Mouse (Mus musculus) stomach, embryonic 15.5 days (tissue): ENCODE results near the gene Ackr1. TPM values are rescaled to one million over a fixed set of nuclear protein-coding genes. Genes with fewer than 3 reads are reported as not detected.
"Not testable (repeated sequence)": the region's sequence is repeated elsewhere in the genome, so short reads cannot be mapped to it uniquely, and the experiment has no call there.

Experiments
- ATAC-seq: fragments of 200-750 bp; cut with Nextera tagmentation; 2 replicates; pipeline ENCODE4 v1.8.0; 2017; ENCODE audit warnings: low read depth, moderate number of reproducible peaks, moderate TSS enrichment; ENCODE audit not compliant: insufficient read depth, low FRiP score
- H3K27ac ChIP-seq: fragments of 300-500 bp; sonication (generic); 2 replicates; pipeline ENCODE4 v1.5.1; 2015; ENCODE audit warnings: mild to moderate bottlenecking, inconsistent platforms
- H3K27me3 ChIP-seq: fragments of 300-500 bp; sonication (generic); replicated peaks from 2 replicates; pipeline ENCODE4 v1.6.1; 2015; ENCODE audit warnings: inconsistent platforms
- H3K36me3 ChIP-seq: fragments of 300-500 bp; sonication (generic); 2 replicates; pipeline ENCODE4 v1.6.1; 2015; ENCODE audit warnings: inconsistent platforms
- H3K4me1 ChIP-seq: fragments of 300-500 bp; sonication (generic); 2 replicates; pipeline ENCODE4 v1.6.1; 2015; ENCODE audit warnings: inconsistent platforms
- H3K4me2 ChIP-seq: fragments of 300-500 bp; sonication (generic); 2 replicates; pipeline ENCODE4 v1.6.1; 2015; ENCODE audit warnings: mild to moderate bottlenecking, inconsistent platforms
- H3K4me3 ChIP-seq: fragments of 300-500 bp; sonication (generic); replicated peaks from 2 replicates; pipeline ENCODE4 v1.5.1; 2015; ENCODE audit warnings: inconsistent platforms
- H3K9ac ChIP-seq: fragments of 300-500 bp; sonication (generic); 2 replicates; pipeline ENCODE4 v1.6.1; 2015; ENCODE audit warnings: inconsistent platforms
- H3K9me3 ChIP-seq: fragments of 300-500 bp; sonication (generic); 2 replicates; pipeline ENCODE4 v1.6.1; 2016; ENCODE audit warnings: inconsistent platforms
- WGBS: fragments of 180-500 bp; shearing (Covaris S2); methylation state at CpG from one replicate; pipeline ENCODE4 v1.1.7; 2015; 5-methylcytosine and 5-hydroxymethylcytosine counted together
- polyA plus RNA-seq: library from polyadenylated mRNA; unstranded; fragments of >200 nt; fragmentation: Nextera tagmentation; extraction: Ambion mirVana; gene quantifications from 2 replicates; pipeline ENCODE4 v1.2.1, GENCODE M21; 2015

Ackr1 gene
- polyA plus RNA-seq, 1 experiment from 2014 or later: 7.4 TPM

DNA sequence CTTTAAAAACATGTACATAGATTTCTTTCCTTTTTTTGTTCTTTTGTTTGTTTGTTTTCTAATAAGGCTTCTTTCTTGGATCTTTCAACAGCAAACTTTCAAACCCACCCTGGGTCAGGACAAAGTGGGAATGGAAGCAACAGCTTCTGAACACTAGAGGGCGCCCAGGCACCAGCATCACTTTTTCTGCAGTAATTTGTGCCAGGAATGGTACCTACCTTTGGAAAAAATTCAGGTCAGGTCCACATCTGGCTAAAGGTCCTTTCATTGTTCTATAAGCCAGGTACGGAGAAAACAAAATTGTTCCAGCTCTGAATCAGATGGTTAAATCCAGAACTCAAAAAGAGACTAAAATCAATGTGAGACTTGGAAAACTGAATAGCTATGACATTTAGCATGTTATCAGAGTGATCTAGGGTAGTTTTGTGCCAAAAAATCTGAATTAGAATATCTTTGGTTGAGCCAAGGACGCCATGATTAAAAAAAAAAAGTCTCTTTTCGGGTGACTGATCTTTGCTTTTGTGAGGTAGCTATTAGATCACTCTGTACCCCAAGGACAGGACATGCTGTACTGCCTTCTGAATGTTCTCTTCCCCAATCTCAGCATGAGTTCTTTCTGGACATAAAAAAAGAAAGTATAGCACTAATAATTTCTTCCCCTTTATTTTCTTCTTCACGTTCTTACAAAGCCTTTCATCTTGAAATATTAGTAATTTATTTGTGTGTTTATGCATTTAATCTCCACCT, 9.5 kb downstream of the Ackr1 start:
- H3K9ac ChIP-seq: no peak overlapping the region
- H3K4me1 ChIP-seq: no peaks in the 10 kb centered on the region

DNA sequence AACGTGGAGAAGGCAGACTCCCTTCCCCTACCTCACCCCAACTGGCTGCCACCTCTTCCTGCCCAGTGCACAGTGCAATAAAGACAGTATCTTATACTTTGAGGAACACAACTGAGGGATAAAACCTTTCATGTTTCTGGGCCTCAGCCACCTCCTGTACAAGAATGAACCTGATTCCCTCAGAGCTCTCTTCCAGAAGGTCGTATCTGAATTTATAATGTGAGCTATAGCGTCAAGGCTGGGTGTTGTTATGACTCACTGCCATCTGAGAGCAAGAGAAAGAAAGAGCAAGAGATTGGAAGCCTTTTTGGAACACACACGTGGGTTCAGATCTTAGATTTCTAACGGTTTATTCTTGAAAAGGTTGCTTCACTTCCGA, 11.3 kb downstream of the Ackr1 start:
- H3K36me3 ChIP-seq: no peaks in the 10 kb centered on the region
- WGBS: 67% methylated on average over 6 of the region's 6 CpGs
- no peak overlapping the region for H3K4me3 ChIP-seq
- no peak for ATAC-seq
- H3K9me3 ChIP-seq: no peaks in the 10 kb centered on the region
- no peaks in the 10 kb centered on the region for H3K4me1 ChIP-seq
- H3K27me3 ChIP-seq: no peaks in the 10 kb centered on the region
- no peak overlapping the region for H3K9ac ChIP-seq
- no peak overlapping the region for H3K4me2 ChIP-seq
- no peak overlapping the region for H3K27ac ChIP-seq

More for the DNA sequence above, 9.5 kb downstream of the Ackr1 start:
- Histone ChIP-seq H3K27me3 (no peaks in the 10 kb centered on the region), H3K9me3 (no peaks in the 10 kb centered on the region), H3K4me3 (no peak overlapping the region), H3K27ac (no peak overlapping the region), H3K36me3 (no peaks in the 10 kb centered on the region), H3K4me2 (no peak overlapping the region)
- WGBS: 27% methylated on average over 5 of the region's 5 CpGs
- no peak for ATAC-seq

DNA sequence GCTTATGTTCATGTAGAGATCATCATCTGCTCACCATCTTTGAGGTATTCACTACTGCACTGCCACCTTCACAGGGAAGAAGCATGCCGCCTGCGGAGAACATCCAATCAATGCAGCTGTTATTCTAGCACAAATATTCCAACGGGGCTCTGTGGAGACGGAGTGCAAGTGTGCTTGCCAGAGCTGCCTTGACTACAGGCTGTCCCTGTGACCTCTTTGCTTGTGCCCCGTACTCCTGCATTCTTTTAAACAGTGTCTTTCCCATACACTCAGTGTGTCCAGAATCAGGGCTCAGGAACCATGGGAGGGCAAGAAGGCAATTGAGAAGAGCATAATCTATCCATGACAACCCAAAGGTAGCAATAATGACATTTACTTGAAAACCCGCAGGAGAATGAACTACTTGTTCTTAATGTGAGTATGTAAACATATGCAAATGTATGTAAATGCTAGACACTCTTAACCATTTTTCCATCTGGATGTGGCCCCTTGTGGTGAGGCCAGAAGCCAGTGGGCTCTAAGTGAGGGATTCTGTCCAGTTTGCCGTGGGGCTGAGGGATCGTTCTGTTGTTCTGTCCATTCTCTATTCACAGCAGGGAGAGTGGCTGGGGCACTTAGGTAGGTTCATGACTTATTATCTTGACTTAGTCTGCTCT, 11.8 kb downstream of the Ackr1 start:
- no peaks in the 10 kb centered on the region for H3K27me3 ChIP-seq
- H3K9ac ChIP-seq: no peak overlapping the region
- no peak overlapping the region for H3K4me3 ChIP-seq
- no peak overlapping the region for H3K4me2 ChIP-seq
- WGBS: 75% methylated on average over 8 of the region's 8 CpGs
- no peak overlapping the region for H3K27ac ChIP-seq
- no peaks in the 10 kb centered on the region for H3K36me3 ChIP-seq
- no peaks in the 10 kb centered on the region for H3K9me3 ChIP-seq
- H3K4me1 ChIP-seq: no peaks in the 10 kb centered on the region
- no peak for ATAC-seq

DNA sequence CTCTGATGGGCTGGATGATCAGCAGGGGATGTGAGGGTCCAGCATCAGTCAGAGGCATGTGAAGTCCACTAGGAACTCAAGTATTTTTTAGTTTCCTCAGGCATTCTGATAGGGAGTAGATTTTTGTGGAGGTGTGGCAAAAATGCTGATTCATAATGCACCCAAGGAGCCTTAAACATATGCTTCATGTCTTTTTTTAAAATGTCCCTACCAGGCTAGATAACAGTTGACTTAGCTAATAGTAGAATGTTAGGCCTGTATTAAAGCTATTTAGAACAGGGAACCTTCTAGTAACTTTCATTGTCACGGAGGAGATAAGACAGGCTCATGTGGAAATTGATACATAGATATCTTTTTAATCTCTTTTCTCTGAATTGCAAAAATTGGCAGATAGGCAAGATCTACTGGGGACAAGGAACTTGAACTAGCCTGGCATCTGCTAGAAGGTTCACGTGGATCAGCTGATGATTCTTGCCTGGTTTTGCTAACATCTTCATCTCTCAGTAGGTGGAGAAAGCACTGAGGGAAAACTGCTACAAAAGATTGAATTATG, 15.5 kb downstream of the Ackr1 start:
- H3K27me3 ChIP-seq: no peaks in the 10 kb centered on the region
- H3K4me3 ChIP-seq: no peak overlapping the region
- no peaks in the 10 kb centered on the region for H3K4me1 ChIP-seq
- no peak overlapping the region for H3K27ac ChIP-seq
- no peak overlapping the region for H3K4me2 ChIP-seq
- no peaks in the 10 kb centered on the region for H3K9me3 ChIP-seq
- H3K36me3 ChIP-seq: no peaks in the 10 kb centered on the region
- no peak overlapping the region for H3K9ac ChIP-seq
- ATAC-seq: no peak
- WGBS: 81% methylated on average over 2 of the region's 2 CpGs

DNA sequence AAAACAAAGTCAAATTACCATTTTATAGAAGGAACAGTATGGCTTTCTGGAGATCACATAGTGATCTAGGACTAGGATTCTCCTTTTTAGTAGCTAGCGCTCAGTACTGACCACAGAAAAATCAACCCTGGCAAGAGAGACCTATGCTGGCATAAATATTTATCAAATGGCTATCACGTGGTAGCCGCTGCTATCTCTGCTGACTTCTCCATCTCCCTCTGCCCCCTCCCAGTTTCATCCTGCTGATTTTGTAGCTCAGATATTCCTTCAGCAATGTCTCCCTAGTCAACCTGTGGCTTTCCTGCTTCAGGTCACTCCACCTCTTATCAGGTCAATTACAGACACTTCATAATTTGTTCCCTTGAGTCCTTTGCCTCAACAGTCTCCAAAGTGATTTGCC, 17.8 kb downstream of the Ackr1 start:
- no peak for ATAC-seq
- Histone ChIP-seq H3K27me3 (no peaks in the 10 kb centered on the region), H3K4me1 (no peaks in the 10 kb centered on the region), H3K9ac (no peak overlapping the region), H3K4me3 (no peak overlapping the region), H3K9me3 (no peaks in the 10 kb centered on the region), H3K4me2 (no peak overlapping the region), H3K27ac (no peak overlapping the region), H3K36me3 (no peaks in the 10 kb centered on the region)
- 67% methylated on average over 3 of the region's 3 CpGs for WGBS

DNA sequence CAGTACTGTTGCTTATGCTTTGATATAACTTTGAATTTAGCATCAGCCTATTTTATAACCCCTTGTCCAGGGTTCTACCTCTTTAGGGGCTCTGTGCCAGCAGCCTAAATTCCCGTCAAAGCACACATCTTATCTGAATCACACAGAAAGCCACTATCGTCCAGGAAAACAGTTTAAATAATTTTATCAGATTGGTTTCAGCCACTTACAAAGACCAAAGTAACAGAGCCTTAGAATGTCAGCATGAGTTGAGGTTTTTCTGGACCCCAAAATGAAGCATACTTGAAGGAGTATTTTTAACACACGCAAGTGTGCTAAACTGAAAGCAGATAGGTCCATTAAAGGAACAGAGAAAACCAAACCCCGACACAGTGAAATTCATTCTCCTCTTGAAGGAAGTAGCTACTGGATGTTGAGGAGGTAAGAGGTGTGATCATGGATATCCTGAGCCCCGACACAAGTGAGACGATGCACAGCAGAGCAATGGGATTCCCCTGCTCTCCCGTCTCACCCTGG, 20.0 kb downstream of the Ackr1 start:
- not testable (repeated sequence) for H3K27me3 ChIP-seq, H3K36me3 ChIP-seq, H3K27ac ChIP-seq, H3K9me3 ChIP-seq, H3K4me1 ChIP-seq, H3K9ac ChIP-seq, H3K4me3 ChIP-seq, ATAC-seq, H3K4me2 ChIP-seq
- 70% methylated on average over 7 of the region's 7 CpGs for WGBS

DNA sequence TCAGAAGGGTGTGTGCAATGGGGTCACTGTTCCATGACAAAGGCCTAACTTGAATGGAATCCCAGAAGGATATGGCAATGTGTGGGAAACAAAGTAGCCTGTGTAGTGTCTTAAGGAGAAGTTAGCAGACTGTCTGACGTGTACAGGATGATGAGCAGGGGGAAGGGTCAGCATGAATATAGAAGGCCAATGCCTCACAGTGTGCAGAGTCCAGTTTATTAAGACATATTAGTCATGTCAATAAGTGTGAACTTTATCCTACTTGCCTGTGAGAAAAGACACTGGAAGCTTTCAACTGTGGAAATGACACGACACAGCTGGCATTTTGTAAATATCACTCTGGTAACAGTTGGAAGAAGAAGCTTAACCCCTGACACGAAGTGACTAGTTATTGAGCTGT, 30.8 kb downstream of the Ackr1 start:
- not testable (repeated sequence) for H3K36me3 ChIP-seq, H3K4me3 ChIP-seq, H3K4me2 ChIP-seq, H3K27me3 ChIP-seq, H3K9ac ChIP-seq, H3K9me3 ChIP-seq, H3K4me1 ChIP-seq, H3K27ac ChIP-seq
- WGBS: 26% methylated on average over 3 of the region's 3 CpGs
- ATAC-seq: peak; percentile 53

Other genes with a start within 250 kb of the Ackr1 start
- not detected in 2 replicates for gene Olfr1408, start 196.4 kb downstream of the Ackr1 start, polyA plus RNA-seq
- not detected in 2 replicates for gene Olfr1406, start 143.1 kb downstream of the Ackr1 start, polyA plus RNA-seq
- not detected in 2 replicates for gene Olfr218, start 135.9 kb downstream of the Ackr1 start, polyA plus RNA-seq
- gene Olfr1404, start 121.4 kb downstream of the Ackr1 start, polyA plus RNA-seq: not detected in 2 replicates
- gene Fcer1a, start 106.5 kb downstream of the Ackr1 start, polyA plus RNA-seq: 0.26 TPM in 1 of 2 replicates, not detected in the other
- gene Olfr418, start 67.7 kb downstream of the Ackr1 start, polyA plus RNA-seq: not detected in 2 replicates
- not detected in 2 replicates for gene Mptx2, start 56.0 kb downstream of the Ackr1 start, polyA plus RNA-seq
- gene Aim2, start 17.1 kb upstream of the Ackr1 start, polyA plus RNA-seq: 2.3 and 3.3 TPM in 2 replicates
- 2.9 and 3.8 TPM in 2 replicates for gene Cadm3, start 33.9 kb upstream of the Ackr1 start, polyA plus RNA-seq
- gene Ifi206, start 157.3 kb upstream of the Ackr1 start, polyA plus RNA-seq: 0.18 and 0.21 TPM in 2 replicates
- 0.04 TPM in 1 of 2 replicates, not detected in the other for gene Ifi214, start 202.2 kb upstream of the Ackr1 start, polyA plus RNA-seq